Mouse (Mus musculus) thymus, postnatal 10 days (tissue): Measurements from ENCODE around the gene Fam133b.
"Not testable (repeated sequence)": the region's sequence is repeated elsewhere in the genome, so short reads cannot be mapped to it uniquely, and the experiment has no call there.

Experiments used
- DNase-seq, 2 experiments: peaks; one replicate each; pipeline ENCODE4 v3.0.0; 2021; ENCODE audit warnings: low spot score in 2 of 2

The Fam133b gene

DNA sequence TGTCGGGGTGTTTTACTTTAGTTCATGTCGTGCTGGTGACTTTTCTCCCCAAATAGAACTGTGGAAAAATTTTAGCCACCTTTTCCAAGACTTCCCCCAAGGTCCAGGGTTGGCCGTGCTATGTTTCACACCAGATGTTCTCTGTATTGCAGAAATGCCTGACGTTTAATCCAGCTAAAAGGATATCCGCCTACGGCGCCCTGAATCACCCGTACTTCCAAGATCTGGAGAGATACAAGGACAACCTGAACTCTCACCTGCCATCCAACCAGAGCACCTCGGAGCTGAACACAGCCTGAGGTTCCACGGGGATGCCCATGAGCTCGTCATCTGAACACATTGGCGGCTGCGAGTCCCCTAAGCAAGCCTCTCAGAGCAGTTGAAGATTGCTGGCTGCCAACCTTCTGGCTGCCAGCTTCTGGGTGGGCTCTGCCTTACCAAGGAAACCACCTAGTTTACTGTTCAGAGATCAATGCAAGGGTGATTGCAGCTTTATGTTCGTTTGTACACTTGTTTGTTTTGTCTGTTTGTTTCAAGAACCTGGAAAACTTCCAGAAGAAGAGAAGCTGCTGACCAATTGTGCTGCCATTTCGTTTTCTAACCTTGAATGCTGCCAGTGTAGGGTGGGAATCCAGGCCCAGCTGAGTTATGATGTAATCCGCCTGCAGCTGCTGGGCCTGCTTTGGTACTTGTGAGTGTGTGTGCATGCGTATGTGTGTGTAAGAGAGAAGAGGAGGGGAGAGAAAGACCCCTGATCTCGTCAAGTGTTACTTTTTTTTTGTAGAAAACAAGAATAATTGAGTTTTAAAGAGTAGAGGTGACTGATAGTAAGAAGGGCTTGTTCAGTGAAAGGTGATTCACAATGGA is 22.9 kb upstream of the Fam133b start:
- DNase-seq, result no peak

DNA sequence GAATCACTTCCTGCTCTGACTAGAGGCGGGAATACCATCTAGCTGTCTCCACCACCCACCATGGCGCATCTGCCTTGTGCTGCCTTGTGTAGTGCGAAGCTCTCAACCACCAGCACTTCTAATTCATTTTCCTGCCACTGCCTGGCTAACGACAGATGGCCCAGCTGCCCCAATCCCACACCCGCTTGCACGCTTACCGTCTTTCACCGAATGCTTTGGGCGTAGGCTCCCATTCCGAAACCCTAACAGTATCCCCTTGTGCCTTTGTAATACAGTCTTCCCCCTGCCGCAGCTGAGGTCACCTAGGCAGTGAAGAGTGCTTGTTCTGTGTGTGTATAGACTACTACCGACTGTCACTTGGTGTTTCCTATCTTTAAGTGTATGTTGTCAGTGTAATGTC is 21.9 kb upstream of the Fam133b start:
- DNase-seq, result no peak

DNA sequence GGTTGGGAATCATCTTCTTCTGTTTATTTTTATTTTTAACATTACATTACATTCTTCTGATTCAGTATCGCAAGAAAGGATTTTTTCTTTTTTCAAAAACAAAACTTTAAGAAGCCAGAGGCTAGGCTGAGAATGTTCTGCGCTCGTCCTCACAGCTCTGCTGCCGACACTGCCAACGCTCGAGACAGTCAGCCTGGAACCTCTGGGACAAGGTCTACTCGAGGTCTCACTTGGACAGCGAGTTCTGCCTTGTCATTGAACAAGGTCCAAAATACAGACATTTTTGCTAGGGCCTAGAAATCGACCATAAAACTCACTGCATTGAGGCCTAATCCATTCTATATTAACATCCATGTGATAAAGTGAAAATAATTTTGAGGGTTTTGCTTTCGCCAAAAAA is 20.8 kb upstream of the Fam133b start:
- DNase-seq, result no peak

DNA sequence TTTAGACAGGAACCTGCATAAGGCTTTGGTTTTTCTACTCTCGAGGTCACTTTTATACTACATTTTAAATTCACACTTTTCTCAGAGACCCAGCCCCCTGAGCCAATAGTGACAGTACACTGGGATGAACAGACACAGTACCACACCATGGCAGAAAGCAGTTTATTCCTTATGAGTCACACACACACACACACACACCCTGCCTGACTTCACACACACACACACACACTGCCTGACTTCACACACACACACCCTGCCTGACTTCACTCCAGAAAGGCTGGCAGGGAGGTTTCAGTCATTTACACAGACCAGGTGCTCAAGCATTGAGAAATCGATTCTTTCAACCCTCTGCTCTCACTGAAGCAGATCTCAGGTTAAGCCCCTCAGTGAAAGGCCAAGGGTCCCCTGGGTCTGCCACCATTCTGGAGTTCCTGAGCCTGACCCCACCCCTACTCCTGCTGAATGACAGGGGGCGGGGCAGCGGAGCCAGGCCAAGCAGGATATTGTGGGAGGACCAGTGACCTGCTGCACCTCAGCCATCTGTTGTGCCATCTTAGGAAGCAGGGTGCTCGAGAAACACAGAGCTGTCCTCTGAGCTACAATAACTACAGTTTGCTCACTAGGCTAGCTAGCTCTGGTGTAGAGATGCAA is 16.5 kb upstream of the Fam133b start:
- DNase-seq, result no peak

DNA sequence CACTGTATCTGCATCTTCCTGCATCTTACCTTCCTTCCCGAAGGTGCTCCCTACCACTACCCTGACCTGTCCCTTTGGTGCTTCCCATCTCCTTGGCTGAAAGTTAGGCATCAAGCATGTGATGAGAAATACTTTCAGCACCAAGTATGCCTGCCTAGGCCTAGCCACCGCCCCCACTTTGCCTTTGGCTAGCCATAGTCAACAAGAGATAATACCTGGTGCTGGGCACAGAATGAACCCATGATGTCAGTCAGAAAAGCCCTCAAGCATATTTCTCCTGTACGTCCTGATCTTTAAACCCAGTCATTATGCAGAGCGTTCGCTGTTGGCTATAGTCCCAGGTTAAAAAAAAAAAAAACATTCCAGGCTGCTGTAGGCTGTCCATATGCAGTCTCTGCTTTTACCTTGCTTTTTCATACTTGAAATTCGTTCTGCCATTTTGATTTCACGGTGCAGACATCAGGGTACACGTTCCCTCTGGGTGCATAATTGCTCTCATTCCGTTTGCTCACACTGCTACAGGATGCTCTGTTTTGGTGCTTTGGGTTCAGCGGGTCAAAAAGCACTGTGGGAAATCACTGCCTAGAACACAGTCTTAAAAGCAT is 13.9 kb upstream of the Fam133b start:
- DNase-seq, result no peak

DNA sequence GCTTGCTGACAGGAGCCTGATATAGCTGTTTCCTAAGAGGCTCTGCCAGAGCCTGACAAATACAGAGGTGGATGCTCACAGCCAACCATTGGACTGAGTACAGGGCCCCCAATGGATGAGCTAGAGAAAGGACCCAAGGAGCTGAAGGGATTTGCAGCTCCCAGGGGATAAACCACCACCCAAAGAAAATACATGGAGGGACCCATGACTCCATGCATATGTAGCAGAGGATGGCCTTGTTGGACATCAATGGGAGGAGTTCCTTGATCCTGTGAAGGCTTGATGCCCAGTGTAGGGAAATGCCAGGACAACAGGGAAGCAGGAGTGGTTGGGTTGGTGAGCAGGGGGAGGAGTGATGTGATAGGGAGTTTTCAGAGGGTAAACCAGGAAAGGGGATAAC is 11.6 kb upstream of the Fam133b start:
- not testable (repeated sequence) for DNase-seq

DNA sequence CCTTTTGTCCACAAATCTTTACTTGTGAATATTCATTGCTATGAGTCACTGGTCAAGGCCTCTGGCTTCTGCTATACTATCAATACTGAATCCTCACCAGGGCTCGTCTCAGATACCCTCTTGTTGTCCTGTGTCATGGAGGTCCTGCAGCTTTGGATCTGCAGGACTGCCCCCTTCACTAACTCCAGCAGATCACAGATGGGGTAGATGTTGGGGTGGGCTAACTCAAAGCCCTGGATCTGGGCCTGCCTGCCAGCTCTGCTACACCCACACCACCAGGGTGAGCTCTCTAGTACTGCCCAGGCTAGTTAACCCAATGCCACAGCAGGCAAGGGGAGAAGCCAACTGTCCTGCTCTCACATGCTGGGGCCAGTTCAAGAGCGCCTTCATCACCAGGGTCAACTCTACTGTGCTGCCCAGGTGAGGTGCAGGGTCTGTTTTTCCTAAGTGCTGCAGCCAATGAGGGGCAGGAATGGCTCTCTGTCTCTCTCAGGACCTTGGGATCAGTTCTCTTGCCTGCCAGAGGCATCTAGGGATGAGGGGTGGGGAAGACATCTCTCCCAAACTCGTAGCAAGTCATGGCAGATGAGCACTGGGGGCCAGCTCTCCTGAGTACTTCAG is 6.9 kb upstream of the Fam133b start:
- no peak for DNase-seq

DNA sequence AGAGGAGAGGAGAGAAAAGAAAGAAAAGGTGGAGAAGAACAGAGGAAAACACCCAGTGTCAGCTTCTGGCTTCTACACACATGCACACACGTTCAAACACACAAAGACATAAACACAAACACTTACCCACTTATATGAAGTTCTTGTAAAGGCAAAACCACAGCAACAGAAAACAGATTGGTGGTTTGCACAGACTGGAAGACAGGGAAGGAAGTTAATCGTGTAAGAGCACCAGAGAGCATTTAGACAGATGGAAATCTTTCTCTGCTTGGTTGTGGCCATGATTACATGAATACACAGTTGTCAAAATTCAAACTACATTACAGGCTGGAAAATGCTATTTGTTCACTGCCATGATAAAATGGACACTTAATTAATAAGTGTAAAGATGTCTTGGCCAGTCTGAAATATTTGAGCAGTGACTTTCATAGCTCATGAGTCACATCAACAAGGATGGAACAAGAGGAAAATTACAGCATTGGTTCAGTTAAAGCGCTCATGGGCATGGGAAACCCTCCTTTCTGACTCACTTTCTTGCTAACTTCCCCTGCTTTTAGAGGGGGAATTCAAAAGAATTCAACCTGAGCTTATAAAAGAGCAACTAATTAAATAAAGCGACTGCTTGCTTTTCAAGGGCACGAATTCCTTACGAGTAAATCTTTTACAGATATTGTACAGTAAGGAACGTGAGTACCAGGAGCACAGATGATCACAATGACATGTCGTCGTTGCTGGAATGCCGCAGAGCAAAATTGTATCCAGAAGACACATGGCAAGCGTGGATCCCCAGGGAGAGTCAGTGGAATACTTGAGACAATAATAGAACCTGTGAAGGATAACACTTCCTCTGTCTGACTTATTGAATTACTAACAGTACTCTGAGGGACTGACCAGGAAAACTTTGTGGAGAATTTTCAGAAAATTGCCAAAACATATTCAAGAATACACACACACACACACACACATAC is 4.8 kb upstream of the Fam133b start:
- DNase-seq, result no peak

DNA sequence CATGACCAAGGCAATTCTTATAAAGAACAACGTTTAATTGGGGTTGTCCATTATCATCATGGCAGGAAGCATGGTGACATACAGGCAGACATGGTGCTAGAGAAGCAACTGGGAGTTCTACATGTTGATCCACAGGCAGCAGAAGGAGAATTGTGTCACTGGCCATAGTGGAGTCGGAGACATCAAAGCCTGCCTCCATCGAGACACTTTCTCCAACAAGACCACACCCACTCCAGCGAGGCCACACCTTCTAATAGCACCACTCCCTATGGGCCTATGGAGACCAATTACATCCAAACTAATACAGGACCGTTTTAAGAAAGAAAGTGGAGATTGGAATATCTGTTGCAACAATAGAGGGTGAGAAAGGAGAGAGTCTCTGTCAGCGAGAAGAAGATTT is 1.8 kb upstream of the Fam133b start:
- DNase-seq, result no peak

DNA sequence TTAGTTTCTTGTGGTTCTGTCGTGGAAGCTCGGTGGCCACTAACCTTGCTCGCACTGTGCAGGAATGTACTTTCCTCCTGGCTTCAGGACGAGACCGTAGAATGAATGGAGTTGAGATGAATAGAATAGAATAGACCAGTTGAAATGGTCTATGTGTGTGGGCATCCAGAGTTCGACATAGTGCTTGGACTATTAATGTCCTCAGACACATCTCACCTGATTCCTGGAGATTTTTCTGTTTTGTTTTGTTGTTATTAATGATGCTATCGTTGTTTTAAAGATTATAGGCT is 792 bp downstream of the Fam133b start:
- DNase-seq, result no peak

DNA sequence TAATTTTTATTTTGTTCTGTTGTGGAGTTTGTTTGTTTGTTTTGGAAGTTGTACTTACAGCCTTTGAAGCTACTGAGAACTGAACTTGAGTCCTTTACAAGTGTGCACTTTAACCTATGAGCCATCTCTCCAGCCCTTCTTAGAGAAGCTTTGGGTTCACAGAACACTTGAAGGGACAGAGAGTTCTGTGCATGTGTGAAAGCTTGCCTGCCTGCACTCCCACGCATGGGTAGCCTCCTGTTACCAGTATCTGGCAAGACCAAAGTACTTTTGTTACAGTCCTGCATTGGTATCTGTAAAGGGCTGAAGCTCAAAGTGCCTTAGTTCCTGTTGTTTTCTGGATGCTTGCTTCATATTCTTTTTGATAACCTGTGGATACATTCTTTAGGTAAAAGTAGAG is 2.6 kb downstream of the Fam133b start:
- no peak for DNase-seq

DNA sequence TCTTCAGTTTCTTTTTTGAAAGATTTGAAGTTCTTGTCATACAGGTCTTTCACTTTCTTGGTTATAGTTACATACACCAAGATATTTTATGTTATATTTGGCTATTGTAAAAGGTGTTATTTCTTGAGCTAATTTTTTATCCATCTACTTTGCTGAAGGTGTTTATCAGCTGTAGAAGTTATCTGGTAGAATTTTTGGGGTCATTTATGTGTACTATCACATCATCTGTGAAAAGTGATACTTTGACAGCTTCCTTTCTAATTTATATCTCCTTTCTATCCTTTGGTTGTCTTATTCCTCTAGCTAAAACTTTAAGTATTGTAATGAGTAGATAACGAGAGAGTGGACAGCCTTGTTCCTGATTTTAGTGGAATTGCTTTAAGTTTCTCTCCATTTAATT is 7.8 kb downstream of the Fam133b start:
- DNase-seq, result no peak

DNA sequence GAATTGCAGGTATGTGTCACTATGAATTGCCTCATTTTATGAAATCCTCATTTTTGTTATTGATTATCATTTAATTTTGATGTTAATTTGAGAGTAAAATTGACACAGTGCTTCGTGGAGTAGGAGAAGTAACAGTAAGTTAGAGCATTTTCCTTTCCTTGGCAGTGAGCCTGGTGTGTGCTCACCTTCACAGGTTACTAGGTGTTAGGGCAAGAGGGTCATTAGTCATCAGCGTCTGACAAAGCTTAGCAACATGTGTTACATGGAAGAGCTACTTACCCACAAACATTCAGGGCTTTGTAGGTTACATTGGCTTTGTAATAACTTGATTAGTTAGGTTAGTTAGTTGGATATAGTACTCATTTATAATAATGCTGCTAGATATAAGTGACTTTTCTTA is 10.6 kb downstream of the Fam133b start:
- no peak for DNase-seq

DNA sequence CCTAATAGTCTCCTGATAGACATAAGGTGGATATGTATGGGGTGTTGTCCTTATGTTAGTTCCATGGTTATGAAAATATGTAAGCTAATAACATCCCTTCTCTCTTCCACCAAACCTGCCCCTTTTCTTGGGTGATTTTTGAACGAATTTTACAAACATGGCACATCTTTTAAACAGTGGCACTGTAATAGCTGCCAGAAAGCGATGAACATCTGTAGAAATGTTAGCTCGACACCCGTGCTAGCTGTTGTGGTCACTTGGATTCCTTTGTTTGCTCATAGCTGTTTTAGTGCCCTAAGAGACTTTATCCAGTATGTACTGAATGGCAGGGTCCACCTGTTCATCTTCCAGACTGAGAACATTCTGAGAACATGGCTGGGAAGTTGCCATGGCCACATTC is 27.6 kb downstream of the Fam133b start, which contains the start of gene 1700109H08Rik:
Gene 1700109H08Rik (plus strand): TSS at position 301 of the 400 bp plus-strand sequence.
- no peak for DNase-seq

DNA sequence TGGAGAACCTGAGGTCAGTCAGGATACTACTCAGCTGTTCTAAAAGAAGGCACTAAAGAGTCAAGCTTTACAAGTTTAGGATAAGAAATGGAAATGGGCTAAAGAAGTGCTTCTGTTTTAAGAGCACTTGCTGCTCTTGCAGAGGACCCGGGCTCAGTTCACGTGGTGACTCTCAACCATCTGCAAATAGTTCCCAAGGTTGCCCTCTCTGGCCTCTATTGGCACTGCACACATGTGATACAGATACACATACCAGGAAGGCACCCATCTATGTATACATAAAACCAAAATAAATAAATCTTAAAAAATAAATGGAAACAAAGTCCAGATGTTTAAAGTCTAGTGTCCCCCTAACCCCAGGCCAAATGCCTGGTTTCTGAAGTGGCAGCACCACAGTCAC is 31.2 kb downstream of the Fam133b start:
- no peak for DNase-seq

DNA sequence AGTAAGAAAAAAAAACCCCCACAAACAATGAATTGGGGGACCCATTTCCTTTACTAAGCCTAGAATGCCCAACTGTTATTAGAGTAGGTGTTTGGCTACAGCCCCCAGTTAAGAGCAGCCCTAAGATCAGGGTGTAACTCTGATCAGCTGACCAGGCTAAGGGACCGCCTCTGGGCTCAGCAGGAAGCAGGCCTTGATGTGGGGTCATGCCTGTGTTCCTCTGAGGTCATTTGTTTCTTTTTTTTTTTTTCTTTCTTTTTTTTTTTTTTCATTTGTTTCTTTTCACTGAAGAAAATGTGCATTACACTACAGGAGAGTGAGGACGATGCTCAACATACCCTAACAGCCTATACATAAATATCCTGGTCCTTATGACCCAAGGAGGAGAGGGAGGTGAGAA is 34.3 kb downstream of the Fam133b start:
- no peak for DNase-seq

DNA sequence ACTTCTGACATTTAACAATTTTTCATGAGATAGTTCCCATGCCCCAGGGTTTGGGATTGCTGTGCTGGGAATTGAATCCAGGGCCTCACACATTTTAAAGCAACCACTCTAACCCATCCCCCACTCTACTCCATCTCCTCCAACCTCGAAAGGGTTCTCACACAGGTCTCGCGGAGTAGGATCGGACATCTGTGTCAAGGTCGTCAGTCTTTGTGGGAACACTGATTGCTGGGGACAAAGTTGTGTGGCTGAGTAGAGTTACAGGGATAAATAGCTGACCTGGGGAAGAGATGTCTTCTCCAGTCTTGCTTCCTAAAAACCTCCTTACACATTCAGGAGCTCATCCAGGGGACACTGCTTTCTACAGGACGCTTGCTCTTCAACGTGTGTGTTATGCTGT is 35.4 kb downstream of the Fam133b start:
- DNase-seq, result no peak

DNA sequence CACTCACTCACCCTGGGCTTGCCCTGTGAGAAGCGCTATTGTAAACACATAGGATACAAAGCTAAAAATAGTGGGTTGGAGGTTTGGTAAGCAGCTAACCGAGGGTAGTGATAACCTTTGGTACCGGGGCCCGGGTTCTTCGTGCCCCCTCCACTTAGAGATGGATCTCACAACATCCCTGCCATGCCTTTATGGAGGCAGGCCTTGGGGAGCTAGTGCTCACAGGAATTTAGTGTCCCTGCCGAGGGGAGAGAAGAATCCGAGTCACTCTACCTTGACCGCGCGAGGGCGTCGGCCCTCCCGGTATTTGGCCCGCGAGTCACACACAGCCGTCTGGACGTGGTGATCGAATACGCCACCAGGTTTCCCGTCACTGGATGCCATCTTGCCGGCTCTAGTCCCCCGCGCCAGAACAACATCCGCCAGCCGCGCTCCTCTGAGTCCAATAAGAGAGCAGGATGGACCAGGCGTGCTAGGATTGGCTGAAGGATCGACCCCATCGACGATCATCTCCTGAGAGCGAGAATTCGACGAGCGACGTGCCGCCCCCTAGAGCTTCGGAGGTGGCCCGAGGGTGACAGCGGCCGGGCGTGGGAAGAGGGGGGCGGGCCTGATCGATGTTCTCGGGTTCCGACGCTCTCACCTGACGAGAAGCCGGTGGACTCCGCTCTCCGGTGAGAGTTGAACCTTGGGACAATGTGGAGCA is 52.2 kb downstream of the Fam133b start, which contains the start of gene Pex1:
Gene Pex1 (plus strand): TSS at position 374 of the 706 bp plus-strand sequence.
- DNase-seq, result peak; percentile 90 to 92

DNA sequence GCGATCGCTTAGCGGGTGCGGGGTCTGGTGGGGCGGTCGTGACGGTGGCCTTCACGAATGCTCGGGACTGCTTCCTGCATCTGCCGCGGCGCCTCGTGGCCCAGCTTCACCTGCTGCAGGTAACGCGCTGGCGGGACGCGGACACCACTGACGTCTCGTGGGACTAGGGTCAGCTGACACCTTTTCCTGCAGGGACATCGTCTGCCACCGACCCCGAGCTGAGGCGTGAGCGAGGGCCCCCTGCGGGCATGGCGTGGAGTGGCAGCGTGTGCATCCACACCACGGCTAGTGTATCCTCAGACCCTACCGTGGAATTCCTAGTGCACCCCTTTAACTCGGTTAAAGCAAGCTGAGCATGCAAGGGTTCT is 52.8 kb downstream of the Fam133b start, which contains the start of gene Rbm48:
Gene Rbm48 (minus strand): TSS at position 187 of the 368 bp plus-strand sequence.
- peak; percentile 72 to 74 for DNase-seq

DNA sequence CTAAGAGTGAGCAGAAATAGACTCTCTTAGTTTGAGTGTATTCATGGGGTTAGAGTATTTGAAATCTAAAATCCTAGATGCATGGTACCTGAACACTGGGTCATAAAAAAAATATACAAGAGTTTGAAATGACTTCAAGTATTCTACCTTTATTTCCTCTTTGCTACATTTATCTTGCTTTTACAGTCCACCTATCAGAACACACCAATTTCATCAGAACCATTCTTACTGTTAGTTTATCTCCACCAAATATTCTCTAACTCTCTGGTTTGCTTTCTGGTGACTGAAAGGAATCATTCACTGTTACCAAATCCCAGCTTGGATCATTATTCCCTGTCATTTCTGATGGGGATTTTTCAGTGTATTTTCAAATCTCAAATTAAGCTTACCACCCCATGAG is 53.5 kb downstream of the Fam133b start:
- no peak for DNase-seq

DNA sequence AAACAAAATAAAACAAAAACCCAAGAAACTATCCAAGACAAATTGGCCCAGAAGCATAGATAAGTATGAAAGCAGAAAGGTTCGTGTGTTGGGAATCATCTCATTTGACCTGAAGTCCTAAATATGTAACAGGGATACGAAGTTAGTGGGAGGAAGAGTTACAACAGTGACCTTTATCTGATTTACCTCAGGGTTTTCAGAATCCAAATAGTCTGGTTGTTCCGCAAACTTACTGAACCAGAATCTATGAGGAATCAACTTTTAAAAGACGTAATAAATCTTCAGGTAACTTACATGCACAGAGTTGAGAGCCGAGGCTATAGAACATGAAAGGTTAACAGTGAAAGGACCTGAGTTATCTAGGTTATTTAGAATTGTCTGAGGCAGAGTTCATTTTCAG is 55.1 kb downstream of the Fam133b start:
- DNase-seq, result no peak
